Mouse (Mus musculus) lung, embryonic 14.5 days (tissue): ENCODE measurements around the gene Clptm1l. TPM values are rescaled to one million over a fixed set of nuclear protein-coding genes. Genes with fewer than 3 reads are reported as not detected.

ENCODE experiments used
- ATAC-seq: fragments of 200-750 bp; cut with Nextera tagmentation; 2 replicates; pipeline ENCODE4 v1.8.0; 2017; ENCODE audit warnings: mild to moderate bottlenecking, moderate TSS enrichment, moderate library complexity; ENCODE audit not compliant: insufficient read depth
- DNase-seq: peaks from one replicate; pipeline ENCODE4 v3.0.0-alpha.2; 2015
- H3K27ac ChIP-seq: fragments of 300-500 bp; sonication (generic); 2 replicates; pipeline ENCODE4 v1.5.1; 2014; ENCODE audit warnings: low read depth, mild to moderate bottlenecking, moderate library complexity
- H3K27me3 ChIP-seq: fragments of 300-500 bp; sonication (generic); 2 replicates; pipeline ENCODE4 v1.6.1; 2014; ENCODE audit warnings: low read length, control low read depth; ENCODE audit not compliant: insufficient read depth
- H3K36me3 ChIP-seq: fragments of 300-500 bp; sonication (generic); 2 replicates; pipeline ENCODE4 v1.6.1; 2014; ENCODE audit warnings: control low read depth; ENCODE audit not compliant: insufficient read depth
- H3K4me1 ChIP-seq: fragments of 300-500 bp; sonication (generic); 2 replicates; pipeline ENCODE4 v1.6.1; 2014; ENCODE audit warnings: antibody characterized with exemption, control low read depth; ENCODE audit not compliant: insufficient read depth
- H3K4me2 ChIP-seq: fragments of 300-500 bp; sonication (generic); 2 replicates; pipeline ENCODE4 v1.6.1; 2014; ENCODE audit warnings: mild to moderate bottlenecking
- H3K4me3 ChIP-seq: fragments of 300-500 bp; sonication (generic); 2 replicates; pipeline ENCODE4 v1.5.1; 2014; ENCODE audit warnings: low read depth, low read length
- H3K9ac ChIP-seq: fragments of 300-500 bp; sonication (generic); 2 replicates; pipeline ENCODE4 v1.6.1; 2014
- H3K9me3 ChIP-seq: fragments of 300-500 bp; sonication (generic); 2 replicates; pipeline ENCODE4 v1.6.1; 2016; ENCODE audit warnings: low read depth, low read length, control low read depth
- CTCF ChIP-seq: IDR thresholded peaks from 2 replicates; pipeline ENCODE4 v1.5.1; 2016; ENCODE audit warnings: antibody characterized with exemption, low read depth
- WGBS: fragments of 180-500 bp; shearing (Covaris S2); extraction: QIAGEN DNeasy Blood & Tissue Kit; methylation state at CpG from one replicate; pipeline ENCODE4 v1.1.7; 2014; 5-methylcytosine and 5-hydroxymethylcytosine counted together
- polyA plus RNA-seq: library from polyadenylated mRNA; unstranded; fragments of >200 nt; fragmentation: Nextera tagmentation; extraction: Ambion mirVana; gene quantifications from 2 replicates; pipeline ENCODE4 v1.2.1, GENCODE M21; 2014

Gene Clptm1l
- polyA plus RNA-seq, 1 experiment from 2014 or later, result 124 TPM

DNA sequence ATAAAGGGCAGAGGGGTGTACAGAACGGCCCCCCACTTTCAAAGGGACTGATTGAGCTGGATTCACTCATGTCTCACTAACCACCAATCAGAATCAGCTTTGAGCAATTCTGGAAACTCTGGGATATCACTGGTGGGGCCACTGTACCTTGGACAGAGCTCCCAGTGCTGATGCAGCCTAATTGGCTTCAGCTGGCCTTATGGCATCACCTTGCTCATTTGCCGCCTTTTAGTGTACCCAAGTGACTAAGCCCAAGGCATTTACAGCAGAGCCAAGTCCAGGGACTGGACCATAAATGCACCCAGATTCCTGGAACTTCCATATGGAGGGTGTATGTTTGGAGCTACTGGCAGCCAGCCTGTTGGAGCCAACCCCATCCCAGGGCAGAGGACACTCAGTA is 55.1 kb downstream of the Clptm1l start:
- no peak for DNase-seq
- H3K27ac ChIP-seq, result no peak overlapping the region
- no peak overlapping the region for H3K4me2 ChIP-seq
- no peaks in the 10 kb centered on the region for H3K36me3 ChIP-seq
- no peak overlapping the region for H3K9ac ChIP-seq
- H3K4me1 ChIP-seq, result no peaks in the 10 kb centered on the region
- ATAC-seq, result no peak
- 39% methylated on average over 2 of the region's 2 CpGs for WGBS
- H3K27me3 ChIP-seq, result no peaks in the 10 kb centered on the region
- no peak overlapping the region for H3K4me3 ChIP-seq
- no peak for TF ChIP-seq CTCF
- H3K9me3 ChIP-seq, result no peaks in the 10 kb centered on the region

DNA sequence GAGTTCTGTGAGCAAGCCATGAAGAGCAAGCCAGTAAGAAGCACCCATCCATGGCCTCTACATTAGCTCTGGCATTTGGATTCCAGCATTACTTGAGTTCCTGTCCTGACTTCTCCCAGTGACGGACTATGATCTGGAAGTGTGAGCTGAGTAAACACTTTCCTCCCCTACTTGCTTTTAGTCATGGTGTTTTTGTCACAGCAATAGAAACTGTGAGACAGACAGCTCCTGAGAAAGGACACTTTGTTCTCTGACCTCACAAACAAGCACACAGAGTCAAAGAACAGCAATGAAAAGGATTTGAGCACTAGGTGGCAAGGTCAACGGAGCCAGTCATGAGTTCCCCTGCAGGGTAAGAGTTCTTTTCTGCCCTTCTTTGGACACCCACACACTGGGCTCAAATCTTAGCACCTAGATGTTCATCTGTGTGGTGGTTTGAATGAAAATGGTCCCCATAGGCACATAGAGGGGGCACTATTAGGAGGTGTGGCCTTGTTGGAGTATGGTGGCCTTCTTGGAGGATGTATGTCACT is 56.4 kb downstream of the Clptm1l start:
- no peaks in the 10 kb centered on the region for H3K9me3 ChIP-seq
- H3K27me3 ChIP-seq, result no peaks in the 10 kb centered on the region
- no peak overlapping the region for H3K4me2 ChIP-seq
- ATAC-seq (no peak), DNase-seq (no peak)
- no peak overlapping the region for H3K4me3 ChIP-seq
- no peaks in the 10 kb centered on the region for H3K36me3 ChIP-seq
- TF ChIP-seq CTCF, result no peak
- 71% methylated on average over 2 of the region's 2 CpGs for WGBS
- H3K27ac ChIP-seq, result no peak overlapping the region
- H3K4me1 ChIP-seq, result no peaks in the 10 kb centered on the region
- no peak overlapping the region for H3K9ac ChIP-seq

Other genes starting within 250 kb of the Clptm1l start
- gene Lpcat1, start 136.8 kb upstream of the Clptm1l start, polyA plus RNA-seq, result 81.8 and 85.3 TPM in 2 replicates
- 0.14 and 0.24 TPM in 2 replicates for gene Slc6a3, start 67.3 kb upstream of the Clptm1l start, polyA plus RNA-seq
- gene Tert, start 22.9 kb downstream of the Clptm1l start, polyA plus RNA-seq, result 3.8 and 4.1 TPM in 2 replicates
- gene Slc6a18, start 74.0 kb downstream of the Clptm1l start, polyA plus RNA-seq, result not detected in 2 replicates
- gene Slc6a19, start 100.9 kb downstream of the Clptm1l start, polyA plus RNA-seq, result 0.08 TPM in 1 of 2 replicates, not detected in the other
- gene Slc12a7, start 129.1 kb downstream of the Clptm1l start, polyA plus RNA-seq, result 17.9 and 19.7 TPM in 2 replicates
- gene Nkd2, start 243.6 kb downstream of the Clptm1l start, polyA plus RNA-seq, result 4.6 and 4.8 TPM in 2 replicates